Mouse (Mus musculus): ENCODE data around the gene Mucl2. TPM values are rescaled to one million over a fixed set of nuclear protein-coding genes. Genes with fewer than 3 reads are reported as not detected.
"Not testable (repeated sequence)": the region's sequence is repeated elsewhere in the genome, so short reads cannot be mapped to it uniquely, and the experiment has no call there.

Gene Mucl2
- not detected in 2 replicates for polyA plus RNA-seq (2016; fragmentation: Nextera tagmentation; extraction: Ambion mirVana)

DNA sequence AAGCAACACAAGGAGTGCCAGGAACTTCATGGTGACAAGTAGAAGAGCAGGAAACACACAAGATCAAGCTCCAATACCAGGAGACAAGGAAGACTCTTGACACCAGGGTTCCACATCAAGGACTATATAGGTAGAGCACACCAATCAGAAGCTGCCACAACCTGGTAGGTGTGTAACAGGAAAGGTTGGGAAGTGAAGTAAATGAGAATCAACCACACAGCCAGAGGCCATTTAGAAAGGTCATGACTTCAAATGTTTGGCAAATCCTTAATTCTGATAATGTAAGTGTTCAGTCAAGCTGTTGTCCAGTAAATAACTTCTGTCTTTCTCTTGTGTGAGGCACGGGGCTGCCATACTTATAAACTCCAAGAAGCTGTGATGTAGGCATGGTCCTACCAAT, at the start of gene Mucl2:
Gene Mucl2, minus strand, starts transcription at position 101 of the 400 bp plus-strand sequence.
- no peak for DNase-seq (ENCODE audit: low spot score)
- WGBS = 84% methylated on average over 1 of the region's 1 CpGs

GRCm38 (mm10) chr15:103913061-103913460, 13.9 kb upstream of the Mucl2 start:
- H3K4me1 ChIP-seq (replicated peaks); DNase-seq (ENCODE audit: low spot score); H3K36me3 ChIP-seq; H3K27me3 ChIP-seq (ENCODE audit: insufficient read depth, poor library complexity, severe bottlenecking); H3K27ac ChIP-seq; H3K4me3 ChIP-seq: not testable (repeated sequence)
- 46% methylated on average over 1 of the region's 1 CpGs for WGBS
- peaks cover 13% of the 10 kb centered on the region; the same call in 1 of the 2 replicates for H3K9me3 ChIP-seq

More for the DNA sequence above, at the start of gene Mucl2:
- Histone ChIP-seq H3K27ac (no peak within 1 kb of the TSS), H3K4me3 (no peak within 1 kb of the TSS), H3K9me3 (no peaks in the 10 kb centered on the region), H3K4me1 (replicated peaks) (no peaks in the 10 kb centered on the region), H3K36me3 (no peaks in the 10 kb centered on the region), H3K27me3 (ENCODE audit: insufficient read depth, poor library complexity, severe bottlenecking) (no peaks in the 10 kb centered on the region)

Other genes with a start within 250 kb of the Mucl2 start
- gene Mucl1, start 143.8 kb downstream of the Mucl2 start, polyA plus RNA-seq (2016; fragmentation: Nextera tagmentation; extraction: Ambion mirVana) = not detected in 2 replicates